Mouse (Mus musculus) heart, adult 8-10 months (tissue): ENCODE measurements at regions not wholly inside any gene's neighbourhood (a gene's known extent, or its start where the extent isn't known, plus 50 kb on each side); places are given as distances from the start of the nearest gene placed in this dataset.
A peak's percentile ranks its signal among the peaks of the same experiment; 100 is the strongest.

Source experiments
- DNase-seq: peaks from one replicate; pipeline ENCODE4 v3.0.0; 2022; ENCODE audit warnings: low spot score

GRCm38 (mm10) chr5:4499036-4499435 lies 258.8 kb downstream of the Fzd1 start:
- DNase-seq, result peak; percentile 7

DNA sequence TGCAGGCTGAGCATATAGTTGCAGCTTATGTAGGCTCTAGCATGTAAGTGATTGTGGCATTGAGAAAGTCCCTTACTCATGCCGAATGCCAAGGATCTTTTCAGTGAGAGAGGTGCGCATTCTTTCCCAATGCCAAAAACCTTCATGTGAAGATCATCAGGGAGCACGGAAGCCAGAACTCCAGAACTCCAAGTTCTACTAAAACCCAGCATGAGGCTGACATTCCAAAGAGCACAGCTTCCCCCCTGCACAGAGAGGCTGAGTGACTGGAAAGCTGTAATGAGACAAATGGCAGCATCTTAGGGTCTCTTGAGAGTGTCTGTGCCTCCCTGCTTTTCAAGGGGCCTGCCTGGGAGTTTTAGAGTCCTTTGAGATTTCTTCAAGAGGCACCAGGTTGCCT lies 259.4 kb downstream of the Fzd1 start:
- no peak for DNase-seq

GRCm38 (mm10) chr5:4496907-4497200 lies 261.0 kb downstream of the Fzd1 start:
- peak; percentile 5 for DNase-seq

GRCm38 (mm10) chr5:4496132-4496906 lies 261.5 kb downstream of the Fzd1 start:
- peak; percentile 45 for DNase-seq

DNA sequence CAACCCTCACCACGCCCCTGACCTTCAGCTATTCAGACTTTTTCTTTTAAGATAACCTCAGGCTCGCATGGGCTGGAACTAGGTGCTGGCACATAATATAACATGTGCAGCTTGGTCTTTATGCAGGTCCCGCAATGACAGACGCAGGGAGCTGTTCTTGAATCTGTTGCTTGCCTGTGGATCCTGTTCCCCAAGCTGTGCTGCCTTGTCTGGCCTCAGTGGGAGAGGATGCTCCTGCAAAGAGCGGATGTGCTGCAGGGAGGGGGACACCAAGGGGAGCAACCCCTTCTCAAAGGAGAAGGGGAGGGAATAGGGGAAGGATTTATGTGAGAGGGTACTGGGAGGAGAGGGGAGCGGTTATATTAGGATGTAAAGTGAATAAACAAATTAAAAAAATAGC lies 262.4 kb downstream of the Fzd1 start:
- no peak for DNase-seq

DNA sequence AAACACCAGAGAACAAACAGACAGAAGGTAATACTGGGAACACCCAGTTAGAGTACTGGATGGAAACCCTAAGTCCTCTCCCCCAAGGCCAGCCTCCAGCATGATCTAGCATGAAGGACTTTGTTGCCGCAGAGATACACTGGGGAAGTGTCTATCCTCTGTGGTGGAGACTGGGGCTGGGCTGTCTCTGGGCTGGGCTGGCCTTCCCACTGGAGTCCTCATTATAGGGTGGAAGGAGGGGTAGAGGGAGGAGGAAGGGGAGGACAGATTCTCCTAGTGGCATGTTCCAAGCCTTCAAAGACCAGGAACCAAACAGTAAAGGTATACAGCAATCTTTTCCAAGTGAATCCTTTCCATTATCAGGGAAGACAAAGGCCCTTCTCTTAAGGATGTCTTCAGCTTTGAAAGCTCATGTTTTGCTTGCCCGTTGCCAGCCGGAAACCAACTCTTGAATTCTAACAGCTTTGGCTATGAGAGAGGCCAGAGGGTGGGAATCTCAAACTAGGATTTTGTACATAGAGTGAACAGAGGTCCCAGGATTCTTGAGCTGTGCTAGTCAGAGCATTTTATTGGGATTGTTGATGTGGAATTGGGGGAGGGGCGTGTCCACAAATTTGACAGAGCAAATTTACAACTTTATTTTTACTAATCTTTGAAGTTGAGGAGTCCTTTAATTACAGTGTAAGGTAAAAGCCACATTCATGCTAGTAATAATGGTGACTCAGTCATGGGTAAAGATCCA lies 271.3 kb downstream of the Fzd1 start:
- DNase-seq, result no peak

- DNase-seq, result peak; percentile 2
Measured at GRCm38 (mm10) chr5:4485542-4486390, 272.1 kb downstream of the Fzd1 start.

GRCm38 (mm10) chr5:4484780-4485179 lies 273.1 kb downstream of the Fzd1 start:
- DNase-seq, result no peak

DNA sequence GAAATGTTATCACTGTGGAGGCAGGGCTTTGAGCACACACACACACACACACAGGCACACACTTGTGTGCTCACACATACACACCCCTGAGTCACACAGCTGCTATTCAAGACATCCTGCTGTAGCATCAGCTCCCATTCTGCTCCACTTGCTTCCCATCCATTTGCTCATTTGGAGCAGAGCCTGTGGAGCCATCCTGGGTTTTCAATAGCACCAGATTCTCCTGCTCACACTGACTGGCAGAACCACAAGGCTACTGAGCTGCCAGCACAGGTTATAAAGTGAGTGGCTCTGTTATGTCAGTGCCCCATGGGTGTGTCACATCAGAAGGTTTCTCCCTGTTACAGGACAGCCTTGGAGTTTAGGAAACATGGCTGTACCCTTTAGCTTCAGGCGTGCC lies 273.7 kb downstream of the Fzd1 start:
- DNase-seq, result no peak

DNA sequence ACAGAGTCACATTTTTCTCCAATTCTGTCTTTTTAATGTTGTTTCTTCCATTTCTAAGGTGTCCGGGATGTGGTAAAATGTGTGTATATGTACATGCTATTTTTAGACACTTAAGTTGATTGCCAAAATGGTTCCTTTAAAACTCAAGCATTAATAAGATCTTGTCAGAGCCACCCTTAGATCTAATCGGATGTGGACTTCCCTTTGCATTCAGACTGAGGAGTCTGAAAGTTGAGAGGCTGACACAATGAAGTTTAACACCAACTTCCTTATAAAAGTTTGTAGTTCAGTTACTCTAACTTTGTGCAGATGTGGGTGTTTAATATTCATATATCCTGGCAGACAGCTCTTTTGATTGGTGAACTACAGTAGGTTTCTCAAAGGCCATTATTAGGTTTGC lies 282.1 kb downstream of the Mterf1b start:
- no peak for DNase-seq
